Mouse (Mus musculus) myocyte (in vitro differentiated cells): ENCODE measurements around the gene B4gat1. TPM values are rescaled to one million over a fixed set of nuclear protein-coding genes. Genes with fewer than 3 reads are reported as not detected.

Source experiments
- H3K27me3 ChIP-seq: one replicate; pipeline ENCODE4 v1.6.1; 2011; ENCODE audit not compliant: control insufficient read depth, insufficient read depth, insufficient read length
- H3K36me3 ChIP-seq: one replicate; pipeline ENCODE4 v1.6.1; 2011; ENCODE audit not compliant: control insufficient read depth, insufficient read depth
- H3K4me2 ChIP-seq: one replicate; pipeline ENCODE4 v1.6.1; 2011; ENCODE audit warnings: low read depth, control low read depth
- H3K4me3 ChIP-seq: one replicate; pipeline ENCODE4 v1.5.1; 2011; ENCODE audit warnings: mild to moderate bottlenecking, control low read depth, moderate library complexity
- H3K79me2 ChIP-seq: one replicate; pipeline ENCODE4 v1.6.1; 2011; ENCODE audit not compliant: control insufficient read depth, insufficient read depth
- H3ac ChIP-seq: one replicate; pipeline ENCODE4 v1.6.1; 2011; ENCODE audit not compliant: control insufficient read depth, insufficient read length
- CEBPB ChIP-seq: IDR thresholded peaks from 2 replicates; pipeline ENCODE4 v1.6.1; 2011; ENCODE audit warnings: mild to moderate bottlenecking, moderate library complexity; ENCODE audit not compliant: poor library complexity, insufficient read depth, severe bottlenecking
- E2F4 ChIP-seq: IDR thresholded peaks from one replicate; pipeline ENCODE4 v1.6.1; 2011; ENCODE audit warnings: mild to moderate bottlenecking, control low read depth, moderate library complexity; ENCODE audit not compliant: insufficient read depth
- MAX ChIP-seq: IDR thresholded peaks from one replicate; pipeline ENCODE4 v1.6.1; 2011; ENCODE audit warnings: low read depth, mild to moderate bottlenecking, control low read depth
- MYOD1 ChIP-seq, 3 experiments: IDR thresholded peaks; one replicate each; pipeline ENCODE4 v1.6.1; 2011; ENCODE audit warnings: control low read depth in 2 of 3, low read depth in 2 of 3, mild to moderate bottlenecking in 2 of 3, moderate library complexity in 1 of 3; ENCODE audit not compliant: insufficient read length in 2 of 3, control insufficient read depth in 1 of 3
- MYOG ChIP-seq, 3 experiments: IDR thresholded peaks; one replicate each; pipeline ENCODE4 v1.6.1; 2011; ENCODE audit warnings: control low read depth in 2 of 3, low read depth in 2 of 3, mild to moderate bottlenecking in 2 of 3; ENCODE audit not compliant: insufficient read length in 2 of 3, control insufficient read depth in 1 of 3, insufficient read depth in 1 of 3
- POLR2A ChIP-seq: IDR thresholded peaks from one replicate; pipeline ENCODE4 v1.6.1; 2011; ENCODE audit warnings: low read depth, mild to moderate bottlenecking, control low read depth, moderate library complexity; ENCODE audit not compliant: insufficient read length
- POLR2AphosphoS2 ChIP-seq: IDR thresholded peaks from one replicate; pipeline ENCODE4 v1.6.1; 2011; ENCODE audit warnings: low read depth, control low read depth; ENCODE audit not compliant: insufficient read length
- REST ChIP-seq: IDR thresholded peaks from one replicate; pipeline ENCODE4 v1.6.1; 2011; ENCODE audit warnings: mild to moderate bottlenecking, control low read depth, moderate library complexity; ENCODE audit not compliant: insufficient read depth, insufficient read length
- SRF ChIP-seq: IDR thresholded peaks from one replicate; pipeline ENCODE4 v1.6.1; 2011; ENCODE audit warnings: low read depth; ENCODE audit not compliant: control insufficient read depth, insufficient read length
- TCF12 ChIP-seq: IDR thresholded peaks from one replicate; pipeline ENCODE4 v1.6.1; 2011; ENCODE audit warnings: mild to moderate bottlenecking, control low read depth; ENCODE audit not compliant: poor library complexity, insufficient read depth, severe bottlenecking
- TCF3 ChIP-seq: IDR thresholded peaks from one replicate; pipeline ENCODE4 v1.6.1; 2011; ENCODE audit warnings: low read depth, control low read depth; ENCODE audit not compliant: insufficient read length
- USF1 ChIP-seq: IDR thresholded peaks from one replicate; pipeline ENCODE4 v1.6.1; 2011; ENCODE audit warnings: low read depth, mild to moderate bottlenecking, control low read depth, moderate library complexity
- polyA plus RNA-seq: library from polyadenylated mRNA; unstranded; fragments of >200 nt; fragmentation: generic; extraction: Trizol; gene quantifications from one replicate; pipeline ENCODE4 v1.2.1, GENCODE M21; 2012; ENCODE audit warnings: missing spikeins

Gene B4gat1
- polyA plus RNA-seq, 1 experiment: 46.7 TPM

DNA sequence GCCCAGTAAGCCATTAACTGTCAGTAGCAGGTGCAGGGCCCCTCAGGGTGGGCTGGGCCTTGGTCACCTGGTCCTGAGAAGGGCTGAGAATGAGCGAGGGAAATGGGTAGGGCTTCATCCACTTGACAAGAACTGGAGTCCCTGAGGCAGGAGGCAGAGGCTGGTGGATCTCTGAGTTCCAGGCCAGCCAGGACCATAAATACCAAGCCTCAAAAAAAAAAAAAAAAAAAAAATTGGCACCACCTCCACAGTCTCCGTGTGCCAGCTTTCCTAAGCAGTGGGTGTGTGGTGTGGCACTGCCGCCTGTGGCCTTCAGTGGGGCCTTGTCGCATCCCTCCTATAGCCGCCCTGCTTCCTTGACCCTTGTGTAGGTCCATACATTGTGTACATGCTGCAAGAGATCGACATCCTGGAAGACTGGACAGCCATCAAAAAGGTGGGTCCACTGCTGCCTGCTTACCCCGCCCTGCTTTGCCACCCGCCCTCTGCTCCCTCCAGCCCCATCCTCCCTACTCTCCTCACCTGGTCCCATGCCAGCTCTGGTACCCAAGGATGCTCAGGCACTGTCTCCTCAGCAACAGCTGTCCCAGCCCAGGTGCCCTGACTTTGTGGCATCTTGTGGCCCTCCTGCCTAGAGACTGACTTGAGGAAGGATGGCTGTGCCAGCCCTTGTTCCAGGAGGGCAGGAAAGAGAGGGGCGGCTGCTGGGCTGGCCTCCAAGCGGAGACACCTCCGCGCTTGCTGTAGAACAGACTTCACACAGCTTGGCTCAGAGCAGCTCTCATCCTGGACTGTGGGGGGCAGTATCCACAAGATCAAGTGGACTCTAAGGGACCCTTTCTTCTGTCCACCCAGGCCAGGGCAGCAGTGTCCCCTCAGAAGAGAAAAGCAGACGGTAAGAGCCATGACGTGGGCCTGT, 9.8 kb downstream of the B4gat1 start:
- TF ChIP-seq CEBPB (no peak), TCF3 (no peak), MAX (no peak), USF1 (no peak), REST (no peak), POLR2AphosphoS2 (no peak), E2F4 (no peak), SRF (no peak), POLR2A (no peak), MYOD1 (IDR thresholded peaks at IDR 0.05; ENCODE audit: control insufficient read depth in 1 of 3, insufficient read length in 2 of 3, low read depth in 2 of 3) (no peak), TCF12 (no peak), MYOG (IDR thresholded peaks at IDR 0.05; ENCODE audit: control insufficient read depth in 1 of 3, insufficient read depth in 1 of 3, insufficient read length in 2 of 3, low read depth in 2 of 3) (no peak)
- Histone ChIP-seq H3K4me2 (no peak overlapping the region), H3K36me3 (peaks cover 3% of the 10 kb centered on the region), H3K79me2 (peaks cover 28% of the 10 kb centered on the region), H3K27me3 (no peaks in the 10 kb centered on the region), H3ac (no peak overlapping the region), H3K4me3 (no peak overlapping the region)

DNA sequence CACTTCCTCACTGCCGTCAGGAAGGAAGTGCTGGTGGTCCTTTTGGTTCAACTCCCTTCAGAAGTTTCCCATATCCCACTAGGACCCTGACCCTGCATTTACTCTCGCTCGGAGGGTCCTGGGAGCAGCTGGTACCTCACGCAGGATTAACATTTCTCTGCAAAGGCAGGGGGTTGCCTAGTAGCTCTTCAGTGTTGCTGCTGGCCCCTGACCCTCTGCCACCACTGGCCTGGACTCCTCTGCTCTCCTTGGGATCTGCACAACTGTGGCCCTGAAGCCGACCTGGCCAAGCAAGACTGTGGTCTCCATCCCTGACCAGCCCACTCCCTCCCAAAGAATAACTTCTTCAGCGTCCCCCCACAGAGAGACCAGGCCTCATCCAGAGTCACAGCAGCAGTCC, 10.7 kb downstream of the B4gat1 start:
- Histone ChIP-seq H3K36me3 (peaks cover 10% of the 10 kb centered on the region), H3ac (no peak overlapping the region), H3K4me3 (peak overlapping the region; percentile 95), H3K4me2 (no peak overlapping the region), H3K79me2 (peaks cover 30% of the 10 kb centered on the region), H3K27me3 (no peaks in the 10 kb centered on the region)
- TF ChIP-seq SRF (no peak), USF1 (no peak), REST (no peak), POLR2AphosphoS2 (no peak), TCF3 (no peak), E2F4 (no peak), POLR2A (no peak)

- H3ac ChIP-seq: peak within 1 kb of the TSS; percentile 74
- peaks cover 35% of the 10 kb centered on the region for H3K79me2 ChIP-seq
- no peaks in the 10 kb centered on the region for H3K27me3 ChIP-seq
- TF ChIP-seq TCF3 (no peak), SRF (no peak), MYOG (IDR thresholded peaks at IDR 0.05; ENCODE audit: control insufficient read depth in 1 of 3, insufficient read depth in 1 of 3, insufficient read length in 2 of 3, low read depth in 2 of 3) (peak in 1 of 3 experiments; percentile 55), CEBPB (no peak), REST (no peak), USF1 (no peak), MAX (no peak), POLR2AphosphoS2 (peak; percentile 68), MYOD1 (IDR thresholded peaks at IDR 0.05; ENCODE audit: control insufficient read depth in 1 of 3, insufficient read length in 2 of 3, low read depth in 2 of 3) (peak in 2 of 3 experiments; percentile 81 to 90), TCF12 (no peak), POLR2A (peak; percentile 68), E2F4 (no peak)
- peak within 1 kb of the TSS; percentile 78 for H3K4me2 ChIP-seq
- peak within 1 kb of the TSS; percentile 95 for H3K4me3 ChIP-seq
- H3K36me3 ChIP-seq: peaks cover 19% of the 10 kb centered on the region
Observed at GRCm38 (mm10) chr19:5050047-5050905, 11.7 kb downstream of the B4gat1 start, which contains the start of gene Rin1. Rin1 (plus strand) TSS chr19:5050481.

GRCm38 (mm10) chr19:5051031-5051430, 12.4 kb downstream of the B4gat1 start:
- peak overlapping the region; percentile 74 for H3ac ChIP-seq
- TF ChIP-seq MYOD1 (IDR thresholded peaks at IDR 0.05; ENCODE audit: control insufficient read depth in 1 of 3, insufficient read length in 2 of 3, low read depth in 2 of 3) (peak in 2 of 3 experiments; percentile 35 to 52), TCF3 (peak; percentile 9), CEBPB (no peak), E2F4 (no peak), MYOG (IDR thresholded peaks at IDR 0.05; ENCODE audit: control insufficient read depth in 1 of 3, insufficient read depth in 1 of 3, insufficient read length in 2 of 3, low read depth in 2 of 3) (peak in 2 of 3 experiments; percentile 53 to 65), SRF (no peak), MAX (no peak)

DNA sequence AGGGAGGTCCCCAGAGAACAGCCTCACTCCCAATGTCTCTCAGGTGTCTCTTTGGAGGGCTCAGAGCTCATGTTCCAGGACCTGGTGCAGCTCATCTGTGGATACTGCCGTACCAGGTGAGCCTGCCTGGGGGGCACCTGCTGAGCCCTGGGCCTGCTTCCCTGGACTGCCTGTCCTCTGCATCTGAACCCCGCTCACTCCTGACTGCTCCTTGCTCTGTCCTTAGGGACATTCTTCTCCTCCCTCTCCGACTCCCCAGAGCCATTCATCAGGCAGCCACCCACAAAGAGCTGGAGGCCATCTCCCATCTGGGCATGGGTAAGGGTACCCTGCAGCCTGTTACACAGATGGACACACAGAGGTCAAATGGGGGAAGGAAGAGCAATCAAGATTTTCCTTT, 12.9 kb downstream of the B4gat1 start:
- Histone ChIP-seq H3K4me2 (peak overlapping the region; percentile 78), H3K79me2 (peaks cover 35% of the 10 kb centered on the region), H3ac (peak overlapping the region; percentile 74), H3K36me3 (peaks cover 30% of the 10 kb centered on the region), H3K4me3 (peak overlapping the region; percentile 95), H3K27me3 (no peaks in the 10 kb centered on the region)
- TF ChIP-seq MYOD1 (IDR thresholded peaks at IDR 0.05; ENCODE audit: control insufficient read depth in 1 of 3, insufficient read length in 2 of 3, low read depth in 2 of 3): peak in 1 of 3 experiments; percentile 10
- TF ChIP-seq POLR2AphosphoS2: peak; percentile 23
- TF ChIP-seq TCF12: no peak

More at GRCm38 (mm10) chr19:5051031-5051430, 12.4 kb downstream of the B4gat1 start:
- Histone ChIP-seq H3K36me3 (peaks cover 27% of the 10 kb centered on the region), H3K4me2 (peak overlapping the region; percentile 78), H3K4me3 (peak overlapping the region; percentile 95), H3K27me3 (no peaks in the 10 kb centered on the region), H3K79me2 (peaks cover 35% of the 10 kb centered on the region)
